Mouse (Mus musculus): ENCODE measurements around the gene Olfr1023.

Gene Olfr1023

DNA sequence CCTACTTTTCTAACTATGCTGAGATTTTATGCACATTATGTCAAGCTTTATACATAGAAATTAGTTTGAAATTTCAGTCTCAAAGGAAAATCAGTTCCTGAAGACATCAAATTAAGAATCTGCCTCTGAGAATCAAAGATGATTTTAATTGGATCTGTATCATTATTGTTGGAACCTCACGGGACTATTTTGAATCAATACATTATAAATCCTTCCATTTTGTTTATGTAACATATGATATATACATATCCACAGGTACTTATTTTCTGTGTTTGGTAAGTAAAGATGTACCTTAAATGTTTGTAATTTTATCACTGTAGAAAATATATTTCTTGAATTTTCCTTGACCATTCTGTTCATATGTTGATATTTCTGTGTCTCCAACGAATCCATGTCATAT lies at the start of gene Olfr1023:
Gene Olfr1023, plus strand, starts transcription at position 301 of the 400 bp plus-strand sequence.
- no peak for DNase-seq (ENCODE audit: inconsistent ontology term)

DNA sequence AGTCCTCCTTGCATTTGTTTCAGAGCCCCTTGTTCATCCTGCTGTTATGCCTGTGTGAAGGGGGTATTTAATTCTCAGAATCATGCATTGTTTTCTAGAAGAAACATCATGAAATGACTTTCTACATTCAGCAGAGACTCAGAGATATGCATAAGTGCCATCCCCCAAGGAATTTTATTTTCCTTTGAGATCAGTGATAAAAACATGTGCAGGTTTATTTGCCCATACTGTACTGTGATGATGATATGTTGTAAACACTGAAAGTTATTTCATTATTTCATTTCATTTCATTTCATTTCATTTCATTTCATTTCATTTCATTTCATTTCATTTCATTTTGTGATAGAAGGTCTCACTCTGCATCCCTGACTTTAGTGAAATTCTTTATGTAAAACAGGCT lies 40.1 kb upstream of the Olfr1023 start, which contains the start of gene Olfr1019:
Gene Olfr1019, minus strand, starts transcription at position 101 of the 400 bp plus-strand sequence.
- DNase-seq (ENCODE audit: inconsistent ontology term) = no peak

DNA sequence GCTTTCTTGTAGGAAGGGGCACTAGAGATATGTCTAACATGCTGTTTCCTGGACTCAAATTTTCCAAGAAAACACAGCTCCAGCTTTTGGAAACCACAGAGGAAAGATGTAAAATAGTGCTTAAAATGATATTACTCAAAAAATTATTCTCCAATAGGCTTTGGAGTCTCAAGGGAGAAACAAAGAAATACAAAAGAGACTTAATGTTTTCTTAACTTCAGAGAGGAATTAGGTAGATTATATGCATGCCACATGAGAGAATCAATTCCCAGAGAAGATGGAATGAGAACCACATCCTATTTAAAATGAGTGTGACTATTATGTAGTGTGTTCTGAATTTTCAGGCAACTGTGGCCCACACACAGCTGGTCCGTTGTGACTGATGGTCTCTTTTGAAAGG lies 38.7 kb upstream of the Olfr1023 start, which contains the start of gene Olfr1020:
Gene Olfr1020, plus strand, starts transcription at position 301 of the 400 bp plus-strand sequence.
- no peak for DNase-seq (ENCODE audit: inconsistent ontology term)

DNA sequence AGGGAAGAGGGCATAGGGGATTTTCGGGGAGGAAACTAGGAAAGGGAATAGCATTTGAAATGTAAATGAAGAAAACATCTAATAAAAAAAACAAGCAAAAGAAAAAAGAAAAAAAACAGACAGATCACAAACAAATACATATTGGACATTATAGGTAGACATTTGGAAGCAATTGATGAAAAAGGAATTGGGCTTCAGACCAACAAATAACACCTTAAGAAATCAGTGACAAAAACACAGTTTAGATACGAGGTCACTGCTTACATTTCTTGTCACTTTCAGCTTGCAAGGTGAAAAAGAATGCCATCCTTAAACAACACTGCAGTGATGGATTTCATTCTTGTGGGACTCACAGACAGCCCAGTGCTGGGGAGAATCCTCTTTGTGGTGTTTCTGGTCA lies 17.1 kb upstream of the Olfr1023 start, which contains the start of gene Olfr1022:
Gene Olfr1022, plus strand, starts transcription at position 301 of the 400 bp plus-strand sequence.
- no peak for DNase-seq (ENCODE audit: inconsistent ontology term)

DNA sequence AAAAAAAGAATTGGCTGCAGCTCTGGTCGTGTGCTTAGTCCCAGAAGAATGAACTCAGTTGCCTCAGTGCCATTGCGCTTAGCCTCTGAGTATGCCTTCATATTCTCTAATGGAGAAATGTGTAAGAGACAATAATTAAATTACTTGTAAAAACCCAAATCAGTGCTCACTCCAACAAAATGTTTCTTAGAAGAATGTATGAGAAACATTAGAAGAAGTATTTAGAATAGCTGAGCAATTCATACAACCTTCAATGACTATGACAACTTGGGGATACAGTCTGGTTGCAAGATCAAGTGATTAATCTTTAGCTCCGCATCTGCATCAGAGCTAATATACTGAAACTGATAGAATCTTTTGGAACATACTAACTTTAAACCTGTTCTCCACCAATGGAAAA lies 19.5 kb downstream of the Olfr1023 start, which contains the start of gene Olfr1024:
Gene Olfr1024, minus strand, starts transcription at position 101 of the 400 bp plus-strand sequence.
- no peak for DNase-seq (ENCODE audit: inconsistent ontology term)

DNA sequence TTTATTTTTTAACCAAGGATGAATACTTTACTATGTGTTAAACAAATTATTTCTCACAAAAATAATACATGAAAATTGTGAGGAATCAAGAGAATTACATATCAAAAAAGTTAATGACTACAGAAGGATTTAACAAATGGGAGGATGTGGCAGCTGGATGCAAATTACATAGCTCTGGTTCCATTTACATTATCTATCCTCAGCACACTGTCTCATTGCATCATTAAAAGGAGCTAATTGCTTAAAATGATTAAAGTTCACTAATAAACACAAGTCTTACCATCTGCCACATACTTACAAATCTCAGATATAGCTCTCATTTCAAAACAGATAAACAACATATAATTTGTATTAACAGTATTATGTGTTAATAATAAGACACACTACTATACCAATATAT lies 27.8 kb downstream of the Olfr1023 start:
- DNase-seq (ENCODE audit: inconsistent ontology term) = no peak

DNA sequence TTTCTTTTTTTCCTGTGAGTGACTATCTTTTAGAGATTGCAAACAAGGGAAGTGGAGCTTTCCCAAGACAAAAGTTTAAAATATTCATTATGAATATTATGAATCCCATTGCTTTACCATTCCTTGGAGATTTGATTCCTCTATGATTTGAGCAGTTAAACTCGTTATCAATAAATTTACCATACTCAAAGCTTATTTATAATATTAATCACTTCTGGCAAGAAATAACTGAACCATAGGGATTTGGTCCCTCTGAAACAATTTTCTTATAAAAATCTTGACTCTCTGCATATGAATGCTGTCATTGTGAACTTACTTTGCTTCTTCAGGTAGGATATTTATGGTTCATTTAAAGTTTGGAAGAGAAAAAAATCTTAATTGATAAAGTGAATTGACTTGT lies 29.5 kb downstream of the Olfr1023 start, which contains the start of gene Olfr1025-ps1:
Gene Olfr1025-ps1, plus strand, starts transcription at position 301 of the 400 bp plus-strand sequence.
- no peak for DNase-seq (ENCODE audit: inconsistent ontology term)

DNA sequence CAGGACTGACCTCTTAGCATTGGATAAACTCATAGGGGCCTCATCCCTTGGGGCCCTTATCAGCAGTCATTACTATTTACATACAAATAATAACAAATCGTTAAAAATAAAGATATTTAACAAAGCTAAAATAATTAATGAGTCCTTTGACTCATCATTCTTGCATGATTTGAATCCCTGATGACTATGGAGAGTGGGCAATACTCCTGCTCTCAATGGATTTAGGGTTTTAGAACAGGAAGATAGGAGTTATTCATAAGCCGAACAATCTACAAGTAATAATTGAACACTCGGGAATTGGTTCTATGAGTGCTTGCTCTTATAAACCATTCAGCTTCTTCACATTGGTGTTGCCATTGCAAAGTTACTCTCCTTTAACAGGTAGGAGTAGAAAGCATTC lies 35.8 kb downstream of the Olfr1023 start, which contains the start of gene Olfr1026:
Gene Olfr1026, plus strand, starts transcription at position 301 of the 400 bp plus-strand sequence.
- DNase-seq (ENCODE audit: inconsistent ontology term) = no peak

Data from Muller cell, postnatal 12 days (primary cell).